Mouse (Mus musculus): ENCODE results near the gene Elp4. TPM values are rescaled to one million over a fixed set of nuclear protein-coding genes. Genes with fewer than 3 reads are reported as not detected.
A peak's percentile ranks its signal among the peaks of the same experiment; 100 is the strongest.

Elp4 gene
- total and polyA plus RNA-seq, 3 experiments: 15.8 to 16.0 TPM; not detected in 1

DNA sequence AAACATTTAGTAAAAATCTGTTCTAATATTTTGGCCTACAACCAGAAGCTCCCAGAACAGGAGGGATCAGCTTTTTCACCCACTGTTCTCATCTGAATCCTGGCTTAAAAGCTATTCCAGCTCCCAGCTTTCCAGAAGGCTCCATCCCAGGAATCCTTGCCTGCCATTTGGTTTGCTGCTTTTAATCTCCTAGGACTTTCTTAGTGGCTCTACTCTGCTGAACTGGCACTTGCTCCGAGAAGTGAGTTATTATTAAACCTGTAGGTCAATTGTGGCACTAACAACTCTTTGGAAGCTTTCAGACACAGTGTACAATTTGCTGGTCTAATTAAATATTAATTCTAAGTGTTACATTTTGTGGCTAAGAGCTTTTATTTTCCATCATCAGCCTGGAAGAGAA is 103.7 kb downstream of the Elp4 start:
- H3K27me3 ChIP-seq (ENCODE audit: control insufficient read depth in 1 of 2, insufficient read depth in 2 of 2, low read length in 2 of 2): no peaks in the 10 kb centered on the region
- no peak overlapping the region for H3K9ac ChIP-seq (ENCODE audit: control insufficient read depth, low read depth, low read length, poor library complexity, severe bottlenecking)
- no peak for TF ChIP-seq TBP (IDR thresholded peaks at IDR 0.05; ENCODE audit: low read depth, low read length)
- no peak for TF ChIP-seq SIN3A (IDR thresholded peaks at IDR 0.05; ENCODE audit: low read length)
- TF ChIP-seq KAT2A (conservative IDR thresholded peaks at IDR 0.05; ENCODE audit: low read depth, low read length): no peak
- TF ChIP-seq NELFE (IDR thresholded peaks at IDR 0.05; ENCODE audit: low read depth, low read length): no peak
- no peak for TF ChIP-seq USF1 (IDR thresholded peaks at IDR 0.05; ENCODE audit: low read depth, low read length)
- no peak for TF ChIP-seq ZC3H11A (IDR thresholded peaks at IDR 0.05; ENCODE audit: low read depth, low read length)
- no peak for TF ChIP-seq RCOR1 (IDR thresholded peaks at IDR 0.05; ENCODE audit: low read depth, low read length)
- TF ChIP-seq BHLHE40 (IDR thresholded peaks at IDR 0.05; ENCODE audit: borderline replicate concordance, low read depth, low read length): no peak
- TF ChIP-seq UBTF (IDR thresholded peaks at IDR 0.05; ENCODE audit: borderline replicate concordance, insufficient read depth, low read depth, low read length): no peak
- no peak for TF ChIP-seq JUND (IDR thresholded peaks at IDR 0.05; ENCODE audit: low read depth, low read length)
- TF ChIP-seq MAX (IDR thresholded peaks at IDR 0.05; ENCODE audit: low read length): no peak
- no peak for TF ChIP-seq MEF2A (IDR thresholded peaks at IDR 0.05; ENCODE audit: extremely low read depth, insufficient replicate concordance, low read depth, low read length, poor library complexity, severe bottlenecking)
- TF ChIP-seq MYC (IDR thresholded peaks at IDR 0.05; ENCODE audit: low read depth, low read length): no peak
- TF ChIP-seq ZKSCAN1 (IDR thresholded peaks at IDR 0.05; ENCODE audit: low read depth, low read length): no peak
- no peak for TF ChIP-seq MAZ (IDR thresholded peaks at IDR 0.05; ENCODE audit: low read depth, low read length)
- TF ChIP-seq CTCF (IDR thresholded peaks at IDR 0.05 in 2 of 3, conservative IDR thresholded peaks at IDR 0.05 in 1 of 3; ENCODE audit: control insufficient read depth in 1 of 3, insufficient read depth in 1 of 3, low read depth in 2 of 3, low read length in 3 of 3, poor library complexity in 1 of 3, severe bottlenecking in 1 of 3): no peak
- peaks cover 0 to 18% of the 10 kb centered on the region in 2 experiments; a peak in 2 of 4 replicates for H3K36me3 ChIP-seq (ENCODE audit: control insufficient read depth in 1 of 2, insufficient read depth in 2 of 2, low read length in 2 of 2)
- H3K27ac ChIP-seq (ENCODE audit: control insufficient read depth, low read depth, low read length): no peak overlapping the region
- H3K79me2 ChIP-seq (ENCODE audit: control insufficient read depth, insufficient read depth, low read length, poor library complexity): no peaks in the 10 kb centered on the region
- no peak overlapping the region for H3K4me3 ChIP-seq (ENCODE audit: control insufficient read depth in 1 of 2, insufficient read depth in 1 of 2, low read depth in 2 of 2, low read length in 2 of 2)
- peaks cover 9 to 24% of the 10 kb centered on the region in 2 experiments for H3K4me1 ChIP-seq (ENCODE audit: control insufficient read depth in 1 of 2, insufficient read depth in 2 of 2, low read length in 2 of 2)
- H3K9me3 ChIP-seq (replicated peaks; ENCODE audit: insufficient read depth, low read length): no peaks in the 10 kb centered on the region
- DNase-seq (ENCODE audit: low read depth, low spot score): no peak

DNA sequence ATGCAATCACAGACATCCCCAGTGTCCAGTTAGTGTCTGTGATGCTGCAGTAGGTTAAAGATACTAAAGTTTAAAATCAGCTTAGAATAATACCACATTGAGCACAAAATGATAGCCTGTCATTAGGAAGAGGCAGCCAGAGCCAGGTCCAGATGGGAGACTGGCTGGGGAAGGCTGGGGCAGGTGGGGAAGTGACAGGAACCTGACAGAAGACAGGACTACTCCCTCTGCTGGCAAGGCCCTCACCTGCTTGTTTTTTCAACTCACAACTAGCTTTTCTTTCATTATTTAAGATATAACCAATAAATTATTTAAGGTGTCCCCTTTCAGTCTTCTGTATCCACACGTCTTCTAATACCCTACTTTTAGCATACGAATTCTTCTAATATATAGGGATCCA is 104.5 kb downstream of the Elp4 start:
- H3K27ac ChIP-seq (ENCODE audit: control insufficient read depth, low read depth, low read length): no peak overlapping the region
- H3K27me3 ChIP-seq (ENCODE audit: control insufficient read depth in 1 of 2, insufficient read depth in 2 of 2, low read length in 2 of 2): no peaks in the 10 kb centered on the region
- peak; percentile 77 for TF ChIP-seq SMC3 (IDR thresholded peaks at IDR 0.05; ENCODE audit: low read depth, low read length)
- no peak for TF ChIP-seq POLR2AphosphoS5 (IDR thresholded peaks at IDR 0.05; ENCODE audit: borderline replicate concordance, low read depth, low read length)
- TF ChIP-seq POLR2AphosphoS2 (IDR thresholded peaks at IDR 0.05; ENCODE audit: low read length): no peak
- no peak for TF ChIP-seq TBP (IDR thresholded peaks at IDR 0.05; ENCODE audit: low read depth, low read length)
- no peak for TF ChIP-seq MAX (IDR thresholded peaks at IDR 0.05; ENCODE audit: low read length)
- TF ChIP-seq GATA1 (IDR thresholded peaks at IDR 0.05; ENCODE audit: low read depth, low read length): no peak
- no peak for TF ChIP-seq BHLHE40 (IDR thresholded peaks at IDR 0.05; ENCODE audit: borderline replicate concordance, low read depth, low read length)
- 0 out of 2 replicates have a peak, but pooled peaks have one; percentile 19 for TF ChIP-seq ZNF384 (IDR thresholded peaks at IDR 0.05; ENCODE audit: low read depth, low read length)
- peak; percentile 51 to 64 (median 53) for TF ChIP-seq CTCF (IDR thresholded peaks at IDR 0.05 in 2 of 3, conservative IDR thresholded peaks at IDR 0.05 in 1 of 3; ENCODE audit: control insufficient read depth in 1 of 3, insufficient read depth in 1 of 3, low read depth in 2 of 3, low read length in 3 of 3, poor library complexity in 1 of 3, severe bottlenecking in 1 of 3)
- TF ChIP-seq JUND (IDR thresholded peaks at IDR 0.05; ENCODE audit: low read depth, low read length): no peak
- no peak for TF ChIP-seq POLR2A (IDR thresholded peaks at IDR 0.05; ENCODE audit: control insufficient read depth in 1 of 2, insufficient read depth in 1 of 2, low read depth in 1 of 2, low read length in 2 of 2, poor library complexity in 1 of 2)
- TF ChIP-seq ZC3H11A (IDR thresholded peaks at IDR 0.05; ENCODE audit: low read depth, low read length): peak; percentile 60
- TF ChIP-seq ETS1 (IDR thresholded peaks at IDR 0.05; ENCODE audit: low read depth, low read length): no peak
- no peak for TF ChIP-seq NRF1 (IDR thresholded peaks at IDR 0.05; ENCODE audit: insufficient read depth, low read depth, low read length, poor library complexity, severe bottlenecking)
- TF ChIP-seq RAD21 (IDR thresholded peaks at IDR 0.05; ENCODE audit: low read depth, low read length): peak; percentile 54
- H3K79me2 ChIP-seq (ENCODE audit: control insufficient read depth, insufficient read depth, low read length, poor library complexity): no peaks in the 10 kb centered on the region
- H3K9me3 ChIP-seq (replicated peaks; ENCODE audit: insufficient read depth, low read length): no peaks in the 10 kb centered on the region
- peaks cover 0 to 16% of the 10 kb centered on the region in 2 experiments; a peak in 2 of 4 replicates for H3K36me3 ChIP-seq (ENCODE audit: control insufficient read depth in 1 of 2, insufficient read depth in 2 of 2, low read length in 2 of 2)
- peaks cover 9 to 16% of the 10 kb centered on the region in 2 experiments for H3K4me1 ChIP-seq (ENCODE audit: control insufficient read depth in 1 of 2, insufficient read depth in 2 of 2, low read length in 2 of 2)
- H3K9ac ChIP-seq (ENCODE audit: control insufficient read depth, low read depth, low read length, poor library complexity, severe bottlenecking): no peak overlapping the region
- no peak overlapping the region for H3K4me3 ChIP-seq (ENCODE audit: control insufficient read depth in 1 of 2, insufficient read depth in 1 of 2, low read depth in 2 of 2, low read length in 2 of 2)
- peak; percentile 66 for DNase-seq (ENCODE audit: low read depth, low spot score)

Measured in MEL (cell line).